Mouse (Mus musculus) liver, embryonic 15.5 days (tissue): ENCODE results near the gene Spink2. TPM values are rescaled to one million over a fixed set of nuclear protein-coding genes. Genes with fewer than 3 reads are reported as not detected.
"Not testable (repeated sequence)": the region's sequence is repeated elsewhere in the genome, so short reads cannot be mapped to it uniquely, and the experiment has no call there.

Experiments used
- ATAC-seq: fragments of 200-750 bp; cut with Nextera tagmentation; 2 replicates; pipeline ENCODE4 v1.8.0; 2017; ENCODE audit warnings: moderate number of reproducible peaks, mild to moderate bottlenecking, moderate library complexity; ENCODE audit not compliant: insufficient read depth
- H3K27ac ChIP-seq: fragments of 300-500 bp; sonication (generic); replicated peaks from 2 replicates; pipeline ENCODE4 v1.5.1; 2015; ENCODE audit warnings: mild to moderate bottlenecking, inconsistent platforms
- H3K27me3 ChIP-seq: fragments of 300-500 bp; sonication (generic); 2 replicates; pipeline ENCODE4 v1.6.1; 2015; ENCODE audit warnings: mild to moderate bottlenecking, inconsistent platforms
- H3K36me3 ChIP-seq: fragments of 300-500 bp; sonication (generic); replicated peaks from 2 replicates; pipeline ENCODE4 v1.6.1; 2015; ENCODE audit warnings: moderate library complexity, mild to moderate bottlenecking, inconsistent platforms
- H3K4me1 ChIP-seq: fragments of 300-500 bp; sonication (generic); replicated peaks from 2 replicates; pipeline ENCODE4 v1.6.1; 2015; ENCODE audit warnings: inconsistent platforms
- H3K4me2 ChIP-seq: fragments of 300-500 bp; sonication (generic); 2 replicates; pipeline ENCODE4 v1.6.1; 2015; ENCODE audit warnings: moderate library complexity, mild to moderate bottlenecking, inconsistent platforms
- H3K4me3 ChIP-seq: fragments of 300-500 bp; sonication (generic); replicated peaks from 2 replicates; pipeline ENCODE4 v1.5.1; 2015; ENCODE audit warnings: mild to moderate bottlenecking, inconsistent platforms
- H3K9ac ChIP-seq: fragments of 300-500 bp; sonication (generic); 2 replicates; pipeline ENCODE4 v1.6.1; 2015; ENCODE audit warnings: moderate library complexity, mild to moderate bottlenecking, inconsistent platforms
- H3K9me3 ChIP-seq: fragments of 300-500 bp; sonication (generic); replicated peaks from 2 replicates; pipeline ENCODE4 v1.6.1; 2016; ENCODE audit warnings: inconsistent platforms
- WGBS: fragments of 180-500 bp; shearing (Covaris S2); methylation state at CpG from one replicate; pipeline ENCODE4 v1.1.7; 2015; ENCODE audit warnings: mixed read lengths; ENCODE audit not compliant: insufficient replicate concordance; 5-methylcytosine and 5-hydroxymethylcytosine counted together
- polyA plus RNA-seq: library from polyadenylated mRNA; unstranded; fragments of >200 nt; fragmentation: Nextera tagmentation; extraction: Ambion mirVana; gene quantifications from 2 replicates; pipeline ENCODE4 v1.2.1, GENCODE M21; 2015

Gene Spink2
- polyA plus RNA-seq, 1 experiment from 2014 or later, result 0.21 TPM

- WGBS, result 42% methylated on average over 8 of the region's 8 CpGs
- H3K4me2 ChIP-seq, result no peak overlapping the region
- H3K4me3 ChIP-seq, result no peak overlapping the region
- H3K27me3 ChIP-seq, result no peaks in the 10 kb centered on the region
- no peak overlapping the region for H3K9ac ChIP-seq
- H3K36me3 ChIP-seq, result no peaks in the 10 kb centered on the region
- H3K9me3 ChIP-seq, result no peaks in the 10 kb centered on the region
- H3K4me1 ChIP-seq, result peaks cover 8% of the 10 kb centered on the region
- no peak overlapping the region for H3K27ac ChIP-seq
- no peak for ATAC-seq
Observed at GRCm38 (mm10) chr5:77244331-77244987, 33.2 kb upstream of the Spink2 start.

- Histone ChIP-seq H3K4me1 (no peaks in the 10 kb centered on the region), H3K4me3 (no peak overlapping the region), H3K9me3 (no peaks in the 10 kb centered on the region), H3K27me3 (no peaks in the 10 kb centered on the region), H3K27ac (no peak overlapping the region), H3K36me3 (no peaks in the 10 kb centered on the region), H3K9ac (no peak overlapping the region), H3K4me2 (no peak overlapping the region)
- no peak for ATAC-seq
- WGBS, result 8% methylated on average over 2 of the region's 2 CpGs
Observed at GRCm38 (mm10) chr5:77237104-77237503, 25.8 kb upstream of the Spink2 start.

DNA sequence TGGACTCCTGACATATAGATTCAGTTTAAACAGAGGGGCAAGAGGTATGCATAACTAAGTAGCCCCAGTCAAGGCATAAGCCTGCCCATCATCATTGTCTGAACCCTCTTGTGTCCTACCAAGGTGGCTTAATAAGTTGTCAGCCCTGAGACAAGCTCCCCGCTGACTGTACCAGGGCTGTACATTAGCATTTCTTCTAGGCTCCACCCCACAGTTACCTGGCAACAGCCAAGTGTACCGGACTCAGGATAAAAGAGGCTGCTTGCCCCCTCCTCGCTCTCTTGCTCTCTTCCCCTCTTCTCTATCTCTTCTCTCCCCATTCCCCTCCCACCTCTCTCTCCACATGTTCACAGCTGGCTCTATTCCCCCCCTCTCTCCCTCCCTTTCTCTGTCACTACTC is 23.6 kb upstream of the Spink2 start:
- no peaks in the 10 kb centered on the region for H3K9me3 ChIP-seq
- no peak overlapping the region for H3K27ac ChIP-seq
- no peaks in the 10 kb centered on the region for H3K4me1 ChIP-seq
- no peak overlapping the region for H3K4me3 ChIP-seq
- no peak overlapping the region for H3K9ac ChIP-seq
- H3K4me2 ChIP-seq, result no peak overlapping the region
- WGBS, result 55% methylated on average over 3 of the region's 3 CpGs
- no peaks in the 10 kb centered on the region for H3K36me3 ChIP-seq
- no peaks in the 10 kb centered on the region for H3K27me3 ChIP-seq
- ATAC-seq, result no peak

DNA sequence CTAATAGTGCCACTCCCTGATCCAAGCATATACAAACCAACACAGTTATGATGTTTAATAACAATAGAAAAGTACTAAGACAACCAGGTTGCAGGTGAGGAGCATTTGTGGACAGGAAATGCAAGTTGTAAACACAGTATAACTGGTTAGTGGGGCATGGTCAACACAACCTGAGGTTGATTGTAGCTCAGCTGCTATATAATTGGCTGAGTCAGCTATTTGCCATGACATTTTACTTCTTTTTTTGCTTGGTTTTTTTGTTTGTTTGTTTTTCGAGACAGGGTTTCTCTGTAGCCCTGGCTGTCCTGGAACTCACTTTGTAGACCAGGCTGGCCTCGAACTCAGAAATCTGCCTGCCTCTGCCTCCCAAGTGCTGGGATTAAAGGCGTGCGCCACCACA is 20.6 kb upstream of the Spink2 start:
- H3K4me2 ChIP-seq, H3K9me3 ChIP-seq, H3K27ac ChIP-seq, H3K9ac ChIP-seq, H3K36me3 ChIP-seq, H3K27me3 ChIP-seq, H3K4me3 ChIP-seq, ATAC-seq, H3K4me1 ChIP-seq: not testable (repeated sequence)
- 71% methylated on average over 4 of the region's 4 CpGs for WGBS

- Histone ChIP-seq H3K4me3 (no peak overlapping the region), H3K27ac (no peak overlapping the region), H3K4me1 (no peaks in the 10 kb centered on the region), H3K9ac (no peak overlapping the region), H3K27me3 (no peaks in the 10 kb centered on the region), H3K4me2 (no peak overlapping the region), H3K36me3 (no peaks in the 10 kb centered on the region), H3K9me3 (no peaks in the 10 kb centered on the region)
- WGBS, result 10% methylated on average over 1 of the region's 1 CpGs
- ATAC-seq, result no peak
Observed at GRCm38 (mm10) chr5:77228986-77229385, 17.7 kb upstream of the Spink2 start.

DNA sequence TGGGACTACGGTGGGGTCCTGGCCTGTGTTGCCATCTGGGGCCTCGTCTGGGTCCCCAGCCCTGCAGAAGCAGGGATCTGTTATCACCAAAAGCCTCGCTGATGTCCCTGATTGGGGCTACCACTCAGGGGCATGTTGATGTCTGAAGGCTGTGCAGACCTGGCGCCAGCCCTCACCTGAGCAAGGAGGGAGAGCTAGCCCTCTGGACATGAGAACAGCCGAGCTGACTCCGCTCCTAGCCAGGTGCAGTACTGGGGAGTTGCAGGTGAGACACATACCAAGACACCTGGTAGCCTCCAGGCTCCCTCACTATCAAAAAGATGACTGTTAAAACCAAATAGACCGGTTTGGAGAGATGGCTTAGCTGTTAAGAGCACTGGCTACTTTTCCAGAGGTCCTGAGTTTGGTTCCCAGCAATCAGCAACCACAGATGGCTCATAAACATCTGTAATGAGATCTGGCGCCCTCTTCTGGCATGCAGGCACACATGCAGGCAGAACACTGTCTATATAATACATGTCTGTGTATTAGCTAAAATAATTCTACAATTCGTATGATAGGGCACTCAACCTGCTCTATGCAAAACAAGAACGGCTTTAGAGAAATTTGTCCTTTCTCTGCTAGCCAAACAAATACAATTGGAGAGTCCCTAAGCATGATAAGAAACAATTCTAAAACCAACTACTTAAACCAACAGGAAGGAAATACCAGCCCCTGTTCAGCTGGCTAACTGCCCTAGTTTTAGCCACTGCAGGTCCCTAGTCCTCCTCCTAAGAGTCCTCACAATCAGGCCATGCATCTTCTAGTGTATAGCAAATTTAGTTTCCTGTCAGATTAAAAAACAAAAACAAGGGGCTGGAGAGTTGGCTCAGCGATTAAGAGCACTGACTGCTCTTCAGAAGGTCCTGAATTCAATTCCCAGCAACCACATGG is 12.0 kb upstream of the Spink2 start:
- no peak overlapping the region for H3K9ac ChIP-seq
- H3K4me2 ChIP-seq, result no peak overlapping the region
- 48% methylated on average over 11 of the region's 11 CpGs for WGBS
- H3K4me3 ChIP-seq, result no peak overlapping the region
- H3K27me3 ChIP-seq, result no peaks in the 10 kb centered on the region
- ATAC-seq, result no peak
- H3K36me3 ChIP-seq, result no peaks in the 10 kb centered on the region
- H3K4me1 ChIP-seq, result no peaks in the 10 kb centered on the region
- H3K9me3 ChIP-seq, result no peaks in the 10 kb centered on the region
- no peak overlapping the region for H3K27ac ChIP-seq

DNA sequence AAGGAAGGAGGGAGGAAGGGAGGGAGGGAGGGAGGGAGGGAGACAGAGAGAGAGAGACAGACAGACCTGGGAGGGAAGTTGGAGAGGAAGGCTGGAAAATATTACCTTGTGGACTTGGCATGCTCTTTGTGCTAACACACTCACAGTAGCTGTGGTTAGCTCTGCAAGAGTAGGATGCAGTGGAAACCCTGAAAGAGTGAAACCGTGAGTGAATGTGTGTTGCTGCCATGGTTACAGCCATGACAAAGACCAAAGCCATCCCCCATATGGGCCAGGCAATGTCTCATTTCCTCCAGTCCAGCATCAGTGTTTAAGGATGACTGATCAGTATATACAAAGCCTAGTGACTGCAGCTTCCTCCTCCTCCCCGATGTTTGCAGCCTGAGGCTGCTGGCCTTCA is 6.5 kb upstream of the Spink2 start:
- H3K4me3 ChIP-seq, result no peak overlapping the region
- no peak overlapping the region for H3K27ac ChIP-seq
- H3K4me1 ChIP-seq, result 0 out of 2 replicates have a peak, but pooled peaks cover 2% of the 10 kb centered on the region
- no peaks in the 10 kb centered on the region; the same call in 1 of the 2 replicates for H3K27me3 ChIP-seq
- no peaks in the 10 kb centered on the region for H3K9me3 ChIP-seq
- no peaks in the 10 kb centered on the region for H3K36me3 ChIP-seq
- H3K9ac ChIP-seq, result no peak overlapping the region
- 12% methylated on average over 2 of the region's 2 CpGs for WGBS
- ATAC-seq, result no peak
- no peak overlapping the region; the same call in 1 of the 2 replicates for H3K4me2 ChIP-seq

DNA sequence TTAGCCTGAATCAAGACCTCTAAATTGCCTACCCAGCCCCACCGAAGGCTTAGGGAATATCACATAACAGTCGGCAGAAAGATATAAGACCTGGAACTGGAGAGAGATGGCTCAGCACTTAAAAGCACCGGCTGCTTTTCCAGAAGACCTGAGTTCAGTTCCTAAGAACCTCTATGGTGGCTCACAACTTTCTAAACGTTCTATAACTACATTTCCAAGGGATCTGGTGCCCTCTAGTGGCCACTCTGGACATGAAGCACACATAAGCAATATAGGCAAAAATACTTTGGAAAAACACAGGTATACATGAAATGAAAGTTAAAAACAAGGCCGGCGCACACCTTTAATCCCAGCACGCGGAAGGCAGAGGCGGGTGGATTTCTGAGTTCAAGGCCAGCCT is 5.9 kb upstream of the Spink2 start:
- no peaks in the 10 kb centered on the region; the same call in 1 of the 2 replicates for H3K27me3 ChIP-seq
- H3K4me3 ChIP-seq, result 0 out of 2 replicates have a peak overlapping the region, but pooled peaks have one; percentile 25
- H3K9ac ChIP-seq, result no peak overlapping the region
- H3K4me2 ChIP-seq, result peak overlapping the region; percentile 37; the same call in 1 of the 2 replicates
- ATAC-seq, result no peak
- H3K9me3 ChIP-seq, result no peaks in the 10 kb centered on the region
- WGBS, result 9% methylated on average over 9 of the region's 9 CpGs
- no peak overlapping the region for H3K27ac ChIP-seq
- no peaks in the 10 kb centered on the region for H3K36me3 ChIP-seq
- H3K4me1 ChIP-seq, result 0 out of 2 replicates have a peak, but pooled peaks cover 2% of the 10 kb centered on the region

GRCm38 (mm10) chr5:77206134-77206533 is 5.1 kb downstream of the Spink2 start:
- WGBS, result 77% methylated on average over 11 of the region's 11 CpGs
- H3K27ac ChIP-seq, result no peak overlapping the region
- H3K4me3 ChIP-seq, result no peak overlapping the region
- no peak overlapping the region for H3K9ac ChIP-seq
- H3K4me1 ChIP-seq, result peaks cover 3% of the 10 kb centered on the region; the same call in 1 of the 2 replicates
- ATAC-seq, result no peak
- H3K9me3 ChIP-seq, result no peaks in the 10 kb centered on the region
- H3K36me3 ChIP-seq, result no peaks in the 10 kb centered on the region
- H3K27me3 ChIP-seq, result peaks cover 2% of the 10 kb centered on the region
- H3K4me2 ChIP-seq, result no peak overlapping the region

GRCm38 (mm10) chr5:77202238-77202637 is 9.0 kb downstream of the Spink2 start:
- H3K36me3 ChIP-seq, result no peaks in the 10 kb centered on the region
- H3K9me3 ChIP-seq, result no peaks in the 10 kb centered on the region
- H3K4me2 ChIP-seq, result no peak overlapping the region
- H3K27me3 ChIP-seq, result no peaks in the 10 kb centered on the region
- no peak overlapping the region for H3K4me3 ChIP-seq
- H3K27ac ChIP-seq, result no peak overlapping the region
- no peaks in the 10 kb centered on the region for H3K4me1 ChIP-seq
- no peak for ATAC-seq
- no peak overlapping the region for H3K9ac ChIP-seq

- H3K36me3 ChIP-seq, result no peaks in the 10 kb centered on the region
- H3K27ac ChIP-seq, result no peak overlapping the region
- no peak for ATAC-seq
- no peak overlapping the region for H3K9ac ChIP-seq
- H3K27me3 ChIP-seq, result no peaks in the 10 kb centered on the region
- no peaks in the 10 kb centered on the region for H3K4me1 ChIP-seq
- H3K9me3 ChIP-seq, result no peaks in the 10 kb centered on the region
- 22% methylated on average over 4 of the region's 4 CpGs for WGBS
- H3K4me2 ChIP-seq, result no peak overlapping the region
- H3K4me3 ChIP-seq, result no peak overlapping the region
Observed at GRCm38 (mm10) chr5:77200695-77201094, 10.6 kb downstream of the Spink2 start.
